Mouse (Mus musculus): ENCODE data around the gene Gsdma. TPM values are rescaled to one million over a fixed set of nuclear protein-coding genes. Genes with fewer than 3 reads are reported as not detected.
A peak's percentile ranks its signal among the peaks of the same experiment; 100 is the strongest.
"Not testable (repeated sequence)": the region's sequence is repeated elsewhere in the genome, so short reads cannot be mapped to it uniquely, and the experiment has no call there.

The Gsdma gene
- total RNA-seq (2021), result not detected

GRCm38 (mm10) chr11:98664091-98664490, at the start of gene Gsdma:
Gsdma (plus strand) TSS chr11:98664351.
- intact Hi-C loops (cut with DNase I), result no loop called here
- no peak for DNase-seq

- no peak for DNase-seq
Measured at GRCm38 (mm10) chr11:98620791-98621190, 43.4 kb upstream of the Gsdma start.

GRCm38 (mm10) chr11:98623981-98624380, 40.2 kb upstream of the Gsdma start:
- DNase-seq; intact Hi-C loops (cut with DNase I): not testable (repeated sequence)

More at GRCm38 (mm10) chr11:98620791-98621190, 43.4 kb upstream of the Gsdma start:
- intact Hi-C loops (cut with DNase I), result no loop called here

- intact Hi-C loops (cut with DNase I); DNase-seq: not testable (repeated sequence)
Measured at GRCm38 (mm10) chr11:98624381-98624780, 39.8 kb upstream of the Gsdma start.

- intact Hi-C loops (cut with DNase I), result no loop called here
- DNase-seq, result no peak
Measured at GRCm38 (mm10) chr11:98625611-98626410, 38.3 kb upstream of the Gsdma start, which contains the start of the genes Gm12355 and Gsdma3. Gm12355 (minus strand) TSS chr11:98625661. Gsdma3 (plus strand) TSS chr11:98626360.

- intact Hi-C loops (cut with DNase I), result no loop called here
- no peak for DNase-seq
Measured at GRCm38 (mm10) chr11:98628706-98629105, 35.4 kb upstream of the Gsdma start.

- no peak for DNase-seq
- intact Hi-C loops (cut with DNase I), result no loop called here
Measured at GRCm38 (mm10) chr11:98630646-98631045, 33.5 kb upstream of the Gsdma start.

GRCm38 (mm10) chr11:98635312-98635970, 28.7 kb upstream of the Gsdma start:
- intact Hi-C loops (cut with DNase I), result loop anchor here (2.0 kb wide), 1 partner anchor 19 kb away; no protein-coding TSS in a partner anchor
- peak in 1 of 2 experiments; percentile 24 for DNase-seq

GRCm38 (mm10) chr11:98637501-98637900, 26.6 kb upstream of the Gsdma start:
- DNase-seq, result no peak
- intact Hi-C loops (cut with DNase I), result loop anchor here (1.0 kb wide), 1 partner anchor 31 kb away; no protein-coding TSS in a partner anchor

GRCm38 (mm10) chr11:98640091-98640490, 24.1 kb upstream of the Gsdma start:
- intact Hi-C loops (cut with DNase I), result no loop called here
- DNase-seq, result no peak

GRCm38 (mm10) chr11:98644757-98645156, 19.4 kb upstream of the Gsdma start:
- DNase-seq, result no peak
- intact Hi-C loops (cut with DNase I), result no loop called here

GRCm38 (mm10) chr11:98645946-98646345, 18.2 kb upstream of the Gsdma start:
- intact Hi-C loops (cut with DNase I), result no loop called here
- DNase-seq, result no peak

- intact Hi-C loops (cut with DNase I), result no loop called here
- no peak for DNase-seq
Measured at GRCm38 (mm10) chr11:98646459-98646858, 17.7 kb upstream of the Gsdma start, which contains the start of gene Gsdma2. Gsdma2 (plus strand) TSS chr11:98646759.

- intact Hi-C loops (cut with DNase I), result loop anchor here (1.0 to 2.0 kb wide), 2 partner anchors 20 to 49 kb away; no protein-coding TSS in a partner anchor
- DNase-seq, result peak; percentile 36 to 58
Measured at GRCm38 (mm10) chr11:98655076-98655475, 9.1 kb upstream of the Gsdma start.

GRCm38 (mm10) chr11:98660517-98660916, 3.6 kb upstream of the Gsdma start:
- peak; percentile 40 to 51 for DNase-seq
- intact Hi-C loops (cut with DNase I), result no loop called here

- no peak for DNase-seq
- intact Hi-C loops (cut with DNase I), result no loop called here
Measured at GRCm38 (mm10) chr11:98668984-98669383, 4.8 kb downstream of the Gsdma start.

GRCm38 (mm10) chr11:98671284-98671815, 7.2 kb downstream of the Gsdma start:
- intact Hi-C loops (cut with DNase I), result no loop called here
- DNase-seq, result no peak

GRCm38 (mm10) chr11:98671857-98672256, 7.7 kb downstream of the Gsdma start:
- intact Hi-C loops (cut with DNase I), result loop anchor here (2.0 kb wide), 1 partner anchor 15 kb away; no protein-coding TSS in a partner anchor
- DNase-seq, result no peak

- no peak for DNase-seq
Measured at GRCm38 (mm10) chr11:98672482-98672881, 8.3 kb downstream of the Gsdma start.

GRCm38 (mm10) chr11:98673136-98673535, 9.0 kb downstream of the Gsdma start:
- intact Hi-C loops (cut with DNase I), result loop anchor here (2.0 kb wide), 1 partner anchor 16 kb away; no protein-coding TSS in a partner anchor
- peak; percentile 51 to 72 for DNase-seq

More at GRCm38 (mm10) chr11:98672482-98672881, 8.3 kb downstream of the Gsdma start:
- intact Hi-C loops (cut with DNase I), result loop anchor here (2.0 kb wide), 1 partner anchor 16 kb away; no protein-coding TSS in a partner anchor
